Mouse (Mus musculus) liver, postnatal 0 days (tissue): ENCODE data around the gene Npas1.

ENCODE experiments used
- CTCF ChIP-seq: sonication (generic); IDR thresholded peaks from 2 replicates; pipeline ENCODE4 v1.5.1; 2016; ENCODE audit warnings: antibody characterized with exemption, low read depth
- EP300 ChIP-seq: IDR thresholded peaks from 2 replicates; pipeline ENCODE4 v1.6.1; 2016; ENCODE audit warnings: antibody characterized with exemption, low read depth, mild to moderate bottlenecking

DNA sequence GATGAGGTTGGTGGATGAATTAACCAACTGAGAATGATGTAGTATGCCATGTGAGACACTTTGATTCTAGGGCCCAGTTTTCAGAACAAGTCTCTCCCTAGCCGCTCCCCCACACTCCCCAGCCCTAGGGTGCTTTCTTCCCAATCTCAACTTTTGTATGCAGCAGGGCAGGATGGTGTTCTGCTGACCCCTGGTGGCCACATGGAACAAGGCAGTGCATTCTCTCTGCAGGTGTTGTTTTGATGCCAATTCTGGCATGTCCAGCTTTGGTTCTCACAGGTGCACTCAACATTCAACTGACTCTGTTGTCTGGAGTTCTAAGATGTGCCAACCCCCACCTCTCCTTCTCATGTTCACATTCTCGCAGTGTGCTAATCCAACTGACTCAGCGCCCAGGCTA lies 14.2 kb upstream of the Npas1 start:
- TF ChIP-seq CTCF (peak; percentile 99), EP300 (no peak)
